Mouse (Mus musculus) liver, postnatal 0 days (tissue): ENCODE measurements around the gene Rab11fip4. TPM values are rescaled to one million over a fixed set of nuclear protein-coding genes. Genes with fewer than 3 reads are reported as not detected.

Source experiments
- ATAC-seq: fragments of 200-750 bp; cut with Nextera tagmentation; 2 replicates; pipeline ENCODE4 v1.8.0; 2017; ENCODE audit warnings: mild to moderate bottlenecking, moderate library complexity
- DNase-seq: peaks from one replicate; pipeline ENCODE4 v3.0.0-alpha.2; 2016
- H3K27ac ChIP-seq: fragments of 300-500 bp; sonication (generic); 2 replicates; pipeline ENCODE4 v1.5.1; 2014; ENCODE audit warnings: antibody characterized with exemption, moderate library complexity, mild to moderate bottlenecking, low read depth
- H3K27me3 ChIP-seq: fragments of 300-500 bp; sonication (generic); 2 replicates; pipeline ENCODE4 v1.6.1; 2014; ENCODE audit warnings: low read length, control low read depth, mixed read lengths; ENCODE audit not compliant: insufficient read depth
- H3K36me3 ChIP-seq: fragments of 300-500 bp; sonication (generic); replicated peaks from 2 replicates; pipeline ENCODE4 v1.6.1; 2014; ENCODE audit warnings: mild to moderate bottlenecking, control low read depth, low read length, moderate library complexity, mixed read lengths; ENCODE audit not compliant: insufficient read depth
- H3K4me1 ChIP-seq: fragments of 300-500 bp; sonication (generic); 2 replicates; pipeline ENCODE4 v1.6.1; 2014; ENCODE audit warnings: antibody characterized with exemption, mild to moderate bottlenecking, control low read depth; ENCODE audit not compliant: insufficient read depth
- H3K4me2 ChIP-seq: fragments of 300-500 bp; sonication (generic); 2 replicates; pipeline ENCODE4 v1.6.1; 2014; ENCODE audit warnings: low read depth, mild to moderate bottlenecking, low read length, moderate library complexity, mixed read lengths
- H3K4me3 ChIP-seq: fragments of 300-500 bp; sonication (generic); 2 replicates; pipeline ENCODE4 v1.5.1; 2014; ENCODE audit warnings: low read depth, low read length
- H3K9ac ChIP-seq: fragments of 300-500 bp; sonication (generic); replicated peaks from 2 replicates; pipeline ENCODE4 v1.6.1; 2014; ENCODE audit warnings: mild to moderate bottlenecking, moderate library complexity
- H3K9me3 ChIP-seq: fragments of 300-500 bp; sonication (generic); 2 replicates; pipeline ENCODE4 v1.6.1; 2016; ENCODE audit warnings: mild to moderate bottlenecking, control low read depth, low read length, mixed read lengths
- CTCF ChIP-seq: sonication (generic); IDR thresholded peaks from 2 replicates; pipeline ENCODE4 v1.5.1; 2016; ENCODE audit warnings: antibody characterized with exemption, low read depth
- EP300 ChIP-seq: IDR thresholded peaks from 2 replicates; pipeline ENCODE4 v1.6.1; 2016; ENCODE audit warnings: antibody characterized with exemption, low read depth, mild to moderate bottlenecking
- WGBS: fragments of 180-500 bp; shearing (Covaris S2); extraction: QIAGEN DNeasy Blood & Tissue Kit; methylation state at CpG from one replicate; pipeline ENCODE4 v1.1.7; 2014; ENCODE audit not compliant: insufficient replicate concordance; 5-methylcytosine and 5-hydroxymethylcytosine counted together
- polyA plus RNA-seq: library from polyadenylated mRNA; unstranded; fragments of >200 nt; fragmentation: Nextera tagmentation; extraction: Ambion mirVana; gene quantifications from 2 replicates; pipeline ENCODE4 v1.2.1, GENCODE M21; 2015

The Rab11fip4 gene
- polyA plus RNA-seq, 1 experiment from 2014 or later, result 1.1 TPM

DNA sequence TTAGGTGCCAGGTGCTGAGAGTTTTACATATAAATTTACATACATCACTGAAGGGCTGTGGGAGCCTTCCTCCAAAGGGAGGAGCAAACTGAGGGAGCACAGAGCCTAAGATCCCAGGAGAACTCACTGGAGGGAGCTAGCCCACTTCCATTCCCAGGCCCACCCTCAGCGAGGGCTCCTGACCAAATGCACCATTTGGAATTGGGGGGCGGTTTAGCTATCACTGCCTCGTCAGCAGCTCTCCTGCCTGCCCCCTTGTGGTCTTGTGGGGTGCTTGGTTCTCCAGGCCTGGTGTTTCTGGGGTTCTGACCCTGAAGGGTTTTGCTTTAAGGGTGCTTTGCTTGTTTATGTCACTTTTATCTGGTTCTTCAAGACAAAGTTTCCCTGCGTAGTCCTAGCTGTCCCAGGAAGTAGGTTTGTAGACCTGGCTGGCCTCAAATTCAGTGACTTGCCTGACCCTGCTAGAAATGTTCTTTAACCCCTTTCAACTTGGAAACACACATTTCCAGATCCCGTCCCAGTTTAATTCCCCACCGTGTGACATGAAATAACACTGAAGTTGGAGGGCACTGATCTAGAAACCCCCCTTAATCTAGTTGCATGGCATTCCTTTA lies 80.8 kb downstream of the Rab11fip4 start:
- TF ChIP-seq CTCF, result peak; percentile 70
- no peak for TF ChIP-seq EP300
- no peaks in the 10 kb centered on the region for H3K36me3 ChIP-seq
- ATAC-seq (no peak), DNase-seq (peak; percentile 57)
- H3K4me2 ChIP-seq, result no peak overlapping the region
- no peaks in the 10 kb centered on the region for H3K27me3 ChIP-seq
- H3K9me3 ChIP-seq, result no peaks in the 10 kb centered on the region
- no peak overlapping the region for H3K9ac ChIP-seq
- WGBS, result 49% methylated on average over 6 of the region's 6 CpGs
- H3K27ac ChIP-seq, result no peak overlapping the region
- H3K4me1 ChIP-seq, result peaks cover 43% of the 10 kb centered on the region
- H3K4me3 ChIP-seq, result no peak overlapping the region

DNA sequence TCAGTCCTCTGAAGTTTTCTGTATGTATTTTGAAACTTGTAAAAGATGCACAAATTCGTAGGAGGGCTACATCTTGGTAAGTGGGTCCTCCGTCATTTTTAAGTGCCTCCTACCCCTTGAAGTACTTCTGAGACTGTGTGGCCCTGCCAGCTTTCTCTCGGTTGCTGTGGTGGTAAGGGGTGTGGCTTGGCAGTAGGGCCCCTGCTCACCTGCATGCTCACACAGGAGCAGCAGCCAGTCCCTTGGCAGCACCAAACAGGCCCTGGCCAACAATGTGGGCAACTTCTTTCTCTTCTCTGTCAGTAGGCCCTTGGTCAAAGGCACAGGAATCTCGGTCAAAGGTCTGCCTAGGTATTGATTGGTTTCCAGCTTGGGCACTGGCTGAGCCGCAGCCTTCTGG lies 82.1 kb downstream of the Rab11fip4 start:
- Histone ChIP-seq H3K36me3 (no peaks in the 10 kb centered on the region), H3K27me3 (no peaks in the 10 kb centered on the region), H3K9ac (no peak overlapping the region), H3K27ac (peak overlapping the region; percentile 67), H3K9me3 (no peaks in the 10 kb centered on the region), H3K4me1 (peaks cover 43% of the 10 kb centered on the region), H3K4me3 (no peak overlapping the region), H3K4me2 (peak overlapping the region; percentile 38)
- DNase-seq (no peak), ATAC-seq (peak; percentile 46)
- no peak for TF ChIP-seq EP300
- TF ChIP-seq CTCF, result no peak
- 65% methylated on average over 5 of the region's 5 CpGs for WGBS

DNA sequence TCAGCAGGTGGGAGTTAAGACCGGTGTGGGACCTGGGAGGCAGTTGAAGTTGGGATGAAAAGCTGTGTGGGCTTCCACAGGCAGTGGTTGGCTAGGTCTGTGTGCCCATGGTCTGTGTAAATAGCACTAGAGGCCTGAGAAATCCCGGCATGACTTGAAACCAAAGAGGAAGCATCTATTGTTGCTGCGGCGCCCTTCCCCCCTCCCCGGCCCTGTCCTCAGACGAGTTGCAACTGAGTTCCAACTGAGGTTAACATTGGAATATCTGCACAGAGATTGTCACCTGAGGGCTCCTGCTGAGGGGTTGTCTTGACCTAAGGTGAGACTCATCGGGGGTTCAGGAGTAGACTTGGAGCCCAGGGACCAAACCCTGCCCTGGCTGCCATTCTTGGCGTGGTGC lies 82.7 kb downstream of the Rab11fip4 start:
- H3K4me2 ChIP-seq, result peak overlapping the region; percentile 38; the same call in 1 of the 2 replicates
- H3K9ac ChIP-seq, result 0 out of 2 replicates have a peak overlapping the region, but pooled peaks have one; percentile 16
- no peak for TF ChIP-seq EP300
- no peak for TF ChIP-seq CTCF
- no peaks in the 10 kb centered on the region for H3K9me3 ChIP-seq
- peaks cover 43% of the 10 kb centered on the region for H3K4me1 ChIP-seq
- ATAC-seq (no peak), DNase-seq (no peak)
- H3K27ac ChIP-seq, result peak overlapping the region; percentile 67
- no peak overlapping the region for H3K4me3 ChIP-seq
- WGBS, result 27% methylated on average over 8 of the region's 8 CpGs
- H3K36me3 ChIP-seq, result no peaks in the 10 kb centered on the region
- no peaks in the 10 kb centered on the region for H3K27me3 ChIP-seq

DNA sequence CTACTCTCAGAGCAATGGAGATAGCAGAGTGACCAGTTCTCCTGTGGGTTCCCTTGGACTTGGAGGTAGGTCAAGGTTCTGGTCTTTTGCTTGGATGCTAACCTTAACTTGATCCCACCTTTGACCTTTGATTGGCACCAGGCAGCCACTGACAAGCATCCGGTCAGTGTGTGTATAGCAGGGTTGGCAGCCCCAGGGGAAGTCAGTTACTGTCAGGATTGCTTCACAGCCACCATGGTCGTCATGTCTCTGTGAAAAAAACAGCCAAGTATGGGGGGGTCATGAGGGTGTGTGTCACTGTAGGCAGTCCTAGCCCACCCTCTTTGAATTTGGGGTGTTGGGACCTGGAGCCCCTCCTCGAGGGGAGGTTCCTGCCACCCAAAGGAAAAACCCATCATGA lies 83.2 kb downstream of the Rab11fip4 start:
- ATAC-seq (peak; percentile 68), DNase-seq (peak; percentile 42)
- Histone ChIP-seq H3K9me3 (no peaks in the 10 kb centered on the region), H3K36me3 (no peaks in the 10 kb centered on the region), H3K9ac (no peak overlapping the region), H3K4me2 (no peak overlapping the region), H3K27ac (peak overlapping the region; percentile 67; the same call in 1 of the 2 replicates), H3K4me1 (peaks cover 40% of the 10 kb centered on the region), H3K27me3 (no peaks in the 10 kb centered on the region), H3K4me3 (no peak overlapping the region)
- TF ChIP-seq EP300, result no peak
- no peak for TF ChIP-seq CTCF
- 42% methylated on average over 3 of the region's 3 CpGs for WGBS

DNA sequence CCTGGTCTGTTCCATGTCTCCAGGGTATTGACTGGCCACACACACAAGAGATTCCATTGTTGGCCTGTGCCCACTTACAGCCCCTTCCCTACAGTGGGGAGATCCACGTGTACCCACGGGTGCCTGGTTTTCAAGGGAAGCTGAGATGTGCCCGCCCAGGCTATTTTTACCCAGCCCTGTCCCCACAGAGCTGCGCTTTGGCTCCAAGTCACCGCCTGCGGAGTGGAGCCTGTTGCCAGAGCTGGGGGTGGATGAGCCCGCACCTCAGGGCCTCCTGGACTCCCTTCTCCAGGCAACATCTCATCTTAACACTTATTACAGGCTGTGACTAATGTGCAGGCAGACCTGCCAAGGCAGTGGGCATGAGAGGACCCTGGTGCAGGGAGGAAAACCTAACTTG lies 83.6 kb downstream of the Rab11fip4 start:
- 77% methylated on average over 7 of the region's 7 CpGs for WGBS
- H3K4me2 ChIP-seq, result no peak overlapping the region
- H3K9ac ChIP-seq, result no peak overlapping the region
- peaks cover 36% of the 10 kb centered on the region for H3K4me1 ChIP-seq
- H3K9me3 ChIP-seq, result no peaks in the 10 kb centered on the region
- H3K4me3 ChIP-seq, result no peak overlapping the region
- no peak for DNase-seq
- H3K27ac ChIP-seq, result no peak overlapping the region
- ATAC-seq, result no peak
- H3K27me3 ChIP-seq, result no peaks in the 10 kb centered on the region
- no peak for TF ChIP-seq EP300
- no peak for TF ChIP-seq CTCF
- H3K36me3 ChIP-seq, result no peaks in the 10 kb centered on the region

DNA sequence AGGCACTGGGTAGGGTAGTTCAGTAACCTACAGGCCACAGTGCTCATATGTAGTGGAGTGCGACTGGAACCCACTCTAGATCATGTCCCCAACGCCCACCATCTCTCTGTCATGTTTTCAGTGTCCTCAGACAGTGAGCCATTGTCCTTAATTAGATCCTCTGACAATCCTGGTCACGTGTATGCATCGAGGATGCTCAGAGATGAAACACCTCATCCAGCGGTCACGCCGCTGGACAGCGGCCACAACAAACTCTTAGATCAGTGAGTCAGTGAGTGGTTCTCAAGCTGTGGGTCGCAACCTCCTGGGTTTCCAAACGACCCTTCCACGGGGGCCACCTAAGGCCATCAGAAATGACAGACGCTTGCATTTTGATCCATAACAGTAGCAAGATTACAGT lies 84.3 kb downstream of the Rab11fip4 start:
- TF ChIP-seq CTCF, result no peak
- TF ChIP-seq EP300, result no peak
- H3K9ac ChIP-seq, result no peak overlapping the region
- no peaks in the 10 kb centered on the region for H3K9me3 ChIP-seq
- ATAC-seq (no peak), DNase-seq (no peak)
- no peak overlapping the region for H3K27ac ChIP-seq
- no peaks in the 10 kb centered on the region for H3K27me3 ChIP-seq
- whole genome bisulfite sequencing, result 78% methylated on average over 12 of the region's 12 CpGs
- no peaks in the 10 kb centered on the region for H3K36me3 ChIP-seq
- H3K4me1 ChIP-seq, result peaks cover 30% of the 10 kb centered on the region
- no peak overlapping the region for H3K4me2 ChIP-seq
- H3K4me3 ChIP-seq, result no peak overlapping the region
